Mouse (Mus musculus) layer of hippocampus, postnatal 14 days (tissue): ENCODE results near the gene Tshz2. TPM values are rescaled to one million over a fixed set of nuclear protein-coding genes. Genes with fewer than 3 reads are reported as not detected.

Source experiments
- DNase-seq, 2 experiments: peaks; one replicate each; pipeline ENCODE4 v3.0.0; 2021 to 2022; ENCODE audit warnings: low spot score in 2 of 2, mixed read lengths in 1 of 2
- total RNA-seq, 2 experiments: library from RNA; stranded (reverse); gene quantifications; 2 replicates each; pipeline ENCODE4 v1.2.3; 2021

Gene Tshz2
- total RNA-seq, 2 experiments from 2014 or later: 8.6 to 26.7 TPM

DNA sequence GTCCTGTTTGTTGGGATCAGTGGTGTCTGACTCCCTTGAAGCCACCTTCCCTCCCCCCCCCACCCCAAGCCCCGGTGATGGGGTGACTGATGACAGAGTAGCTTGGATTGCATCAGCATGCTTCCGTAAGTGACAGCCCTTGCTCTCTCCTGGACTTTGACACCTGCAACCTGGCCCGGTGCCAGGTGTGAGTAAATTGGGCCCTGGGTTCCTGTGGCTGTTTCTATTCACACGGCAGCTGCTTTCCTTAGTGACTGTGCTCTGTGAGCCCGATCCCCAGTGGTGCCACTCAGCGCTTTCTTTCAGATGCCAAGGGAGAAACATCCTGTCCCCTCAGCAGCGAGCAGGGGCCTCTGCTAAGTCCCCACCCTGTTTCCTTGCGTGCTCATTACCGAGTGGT lies 62.2 kb downstream of the Tshz2 start:
- DNase-seq: no peak

GRCm38 (mm10) chr2:169699141-169699540 lies 66.3 kb downstream of the Tshz2 start:
- DNase-seq: no peak

- no peak for DNase-seq
These were observed 67.2 kb downstream of the Tshz2 start for GRCm38 (mm10) chr2:169699862-169700511.

- no peak for DNase-seq
These were observed 70.1 kb downstream of the Tshz2 start for GRCm38 (mm10) chr2:169702725-169703486.

DNA sequence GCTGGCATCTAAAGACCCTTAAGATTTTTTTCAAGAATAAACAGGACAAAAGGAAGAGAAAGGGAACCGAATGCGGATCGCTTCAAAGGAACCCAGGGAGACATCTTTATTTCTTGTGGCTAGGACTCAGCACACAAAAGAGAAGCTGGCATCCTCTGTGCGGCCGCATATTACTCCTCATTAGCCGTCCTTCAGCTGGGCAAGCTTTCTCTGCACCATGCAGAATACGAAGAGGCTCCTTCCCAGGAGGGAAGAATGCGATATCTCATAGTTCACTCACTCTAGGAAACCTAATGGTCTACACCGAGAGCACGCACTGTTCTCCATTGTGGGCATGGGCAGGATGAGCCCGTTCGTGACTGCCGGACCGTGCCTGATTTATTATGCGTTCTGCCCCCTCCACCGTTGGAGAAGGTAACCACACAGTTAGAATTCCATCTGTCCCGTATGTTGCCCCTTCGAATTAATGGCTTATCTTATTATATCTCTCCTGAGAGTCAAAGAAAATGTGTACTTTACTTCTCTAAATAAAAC lies 89.0 kb downstream of the Tshz2 start:
- no peak for DNase-seq

DNA sequence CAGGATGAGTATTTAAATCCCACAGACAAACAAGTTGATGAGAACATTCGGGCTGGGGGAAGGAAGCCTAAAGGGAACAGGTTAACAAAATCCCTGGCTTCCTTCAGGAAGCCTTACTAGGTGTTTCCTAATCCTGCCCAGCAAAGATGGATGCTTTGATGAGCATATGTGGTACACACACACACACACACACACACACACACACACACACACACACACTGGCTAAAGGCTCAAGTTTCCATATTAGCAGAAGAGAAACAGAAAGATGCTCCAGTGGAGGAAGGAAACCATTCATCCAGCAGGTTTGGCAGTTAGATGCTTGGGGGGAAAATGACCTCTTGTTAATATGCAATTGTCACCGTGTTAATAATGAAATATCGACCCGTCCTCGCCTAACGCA lies 89.5 kb downstream of the Tshz2 start:
- no peak for DNase-seq

- DNase-seq: no peak
These were observed 91.0 kb downstream of the Tshz2 start for GRCm38 (mm10) chr2:169723645-169724462.

GRCm38 (mm10) chr2:169728651-169729280 lies 96.0 kb downstream of the Tshz2 start:
- DNase-seq: no peak

- no peak for DNase-seq
These were observed 97.8 kb downstream of the Tshz2 start for GRCm38 (mm10) chr2:169730551-169730996.

GRCm38 (mm10) chr2:169734053-169734452 lies 101.2 kb downstream of the Tshz2 start:
- no peak for DNase-seq

GRCm38 (mm10) chr2:169735475-169736406 lies 102.9 kb downstream of the Tshz2 start:
- no peak for DNase-seq

DNA sequence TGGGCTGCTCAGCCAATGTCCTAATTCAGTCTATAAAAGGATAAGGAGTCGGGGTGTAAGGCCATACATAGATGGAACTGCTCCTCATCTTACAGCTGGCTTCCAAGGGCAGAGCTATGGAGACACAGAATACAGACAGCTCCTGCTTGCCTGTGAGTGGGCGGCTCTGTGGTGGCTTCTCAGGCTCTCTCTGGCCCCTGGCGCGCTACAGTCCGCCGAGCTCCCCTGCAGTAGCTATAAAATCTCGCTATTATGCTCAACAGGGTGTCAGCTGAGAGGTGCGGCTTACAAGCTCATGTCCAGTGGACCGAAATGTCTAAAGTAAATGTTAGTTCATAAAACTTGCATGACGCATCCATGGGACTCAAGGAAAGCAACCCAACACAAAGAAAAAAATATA lies 108.2 kb downstream of the Tshz2 start:
- DNase-seq: no peak

DNA sequence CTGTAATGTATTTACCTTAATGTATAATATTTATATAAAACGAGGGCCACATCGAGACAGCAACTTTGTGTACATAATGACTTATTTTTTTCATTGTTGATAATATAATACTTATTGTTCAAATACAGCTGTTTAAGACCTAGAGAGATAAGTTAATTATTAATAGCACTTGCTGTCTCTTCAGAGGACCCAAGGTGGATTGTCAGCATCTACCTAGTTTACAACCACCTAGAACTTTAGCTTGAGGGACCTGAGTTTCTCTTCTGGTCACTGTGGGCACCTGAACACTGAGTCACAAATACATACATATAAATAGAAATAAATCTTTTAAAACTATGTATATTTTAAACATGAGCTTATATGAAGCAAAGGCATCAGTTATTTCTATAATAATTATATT lies 110.0 kb downstream of the Tshz2 start:
- DNase-seq: no peak

GRCm38 (mm10) chr2:169743294-169743693 lies 110.5 kb downstream of the Tshz2 start:
- DNase-seq: peak; percentile 13 to 52

- DNase-seq: no peak
These were observed 111.1 kb downstream of the Tshz2 start for GRCm38 (mm10) chr2:169743910-169744309.

- DNase-seq: no peak
These were observed 114.4 kb downstream of the Tshz2 start for GRCm38 (mm10) chr2:169747114-169747642.

- DNase-seq: no peak
These were observed 116.6 kb downstream of the Tshz2 start for GRCm38 (mm10) chr2:169749331-169749945.

- DNase-seq: no peak
These were observed 118.0 kb downstream of the Tshz2 start for GRCm38 (mm10) chr2:169750574-169751491.
